Mouse (Mus musculus) layer of hippocampus, adult 9-11 months (tissue): ENCODE measurements around the gene Olfr93.
"Not testable (repeated sequence)": the region's sequence is repeated elsewhere in the genome, so short reads cannot be mapped to it uniquely, and the experiment has no call there.

ENCODE experiments used
- DNase-seq: peaks from one replicate; pipeline ENCODE4 v3.0.0; 2022

Olfr93 gene

DNA sequence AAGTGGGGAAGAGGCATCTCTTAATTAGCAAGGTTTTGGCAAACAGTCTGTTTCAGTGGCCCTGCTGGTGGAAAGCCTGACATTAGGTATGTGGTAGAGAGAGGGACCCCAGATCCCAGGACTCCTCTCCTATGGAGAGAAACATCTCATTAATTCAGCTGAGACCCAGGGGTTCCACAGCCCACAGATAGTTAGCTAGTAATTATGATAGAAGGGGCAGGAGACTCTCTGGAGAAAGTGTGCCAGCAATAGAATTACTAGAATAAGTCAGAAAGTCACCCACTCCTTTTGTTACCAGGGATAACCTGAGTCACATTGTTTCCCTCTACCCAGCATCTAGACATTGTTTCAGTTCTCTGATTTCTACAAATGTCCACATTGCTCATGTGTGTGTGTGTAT lies at the start of gene Olfr93:
TSS of gene Olfr93 (minus strand) at position 101 of the 400 bp plus-strand sequence.
- no peak for DNase-seq

DNA sequence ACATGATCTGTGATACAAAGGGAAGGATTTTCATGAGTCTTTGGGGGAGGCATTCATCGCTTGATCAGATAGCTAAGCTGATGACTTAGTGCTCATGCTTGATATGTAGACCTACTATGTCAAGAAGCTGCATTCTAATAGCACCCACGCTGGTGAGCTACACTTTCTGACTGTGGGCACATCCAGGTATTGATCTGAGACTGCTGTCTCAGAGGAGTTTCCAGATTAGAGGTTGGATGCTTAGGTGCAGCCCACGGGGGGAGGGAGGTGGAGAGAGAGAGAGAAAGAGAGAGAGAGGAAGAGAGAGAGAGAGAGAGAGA lies 42.6 kb upstream of the Olfr93 start:
- DNase-seq, result no peak

DNA sequence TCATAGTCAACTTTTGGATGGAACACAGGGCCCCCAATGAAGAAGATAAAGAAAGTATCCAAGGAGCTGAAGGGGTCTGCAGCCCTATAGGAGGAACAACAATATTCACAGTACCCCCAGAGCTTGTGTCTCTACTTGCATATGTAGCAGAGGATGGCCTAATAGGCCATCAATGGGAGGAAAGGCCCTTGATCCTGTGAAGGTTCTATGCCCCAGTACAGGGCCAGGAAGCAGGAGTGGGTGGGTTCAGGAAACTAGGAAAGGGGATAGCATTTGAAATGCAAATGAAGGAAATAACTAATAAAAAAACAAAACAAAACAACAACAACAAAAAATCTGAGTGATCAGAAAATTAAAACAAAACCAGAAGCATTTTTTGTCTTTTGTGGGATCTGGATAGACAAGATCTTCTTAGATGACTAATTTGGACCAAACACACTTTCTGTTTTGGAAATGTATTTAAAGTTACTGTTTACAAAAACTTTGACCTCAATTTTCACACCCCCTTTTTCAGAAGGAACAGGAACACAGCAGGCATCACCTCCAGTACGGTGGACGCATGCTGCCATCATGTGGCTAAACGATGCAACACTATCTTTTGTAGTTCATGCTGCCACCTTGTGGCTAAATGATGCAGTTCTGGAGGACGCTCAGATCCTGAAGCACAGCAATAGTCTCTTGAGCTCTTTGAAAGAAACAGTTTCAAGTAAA lies 42.1 kb upstream of the Olfr93 start:
- DNase-seq, result peak; percentile 64

DNA sequence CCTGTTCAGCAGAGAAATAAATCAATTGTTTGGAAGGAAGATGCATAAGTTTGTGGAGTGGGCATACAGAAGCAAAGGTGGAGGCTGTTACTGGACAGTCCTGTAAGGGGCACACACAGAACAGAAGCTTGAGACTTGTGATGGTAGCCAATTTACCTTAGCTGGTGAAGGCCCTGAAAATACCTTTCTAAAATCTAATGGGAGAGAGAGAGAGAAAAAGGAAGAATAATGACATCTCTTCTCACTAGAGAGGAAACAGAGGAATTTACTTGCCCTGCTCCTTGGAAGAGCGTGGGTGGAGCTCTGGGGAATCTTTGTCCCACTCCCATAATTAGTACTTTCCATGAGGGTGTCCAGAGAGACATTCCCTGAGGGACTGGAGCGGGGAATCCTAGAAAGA lies 39.6 kb upstream of the Olfr93 start, which contains the start of gene Olfr94:
TSS of gene Olfr94 (minus strand) at position 101 of the 400 bp plus-strand sequence.
- no peak for DNase-seq

DNA sequence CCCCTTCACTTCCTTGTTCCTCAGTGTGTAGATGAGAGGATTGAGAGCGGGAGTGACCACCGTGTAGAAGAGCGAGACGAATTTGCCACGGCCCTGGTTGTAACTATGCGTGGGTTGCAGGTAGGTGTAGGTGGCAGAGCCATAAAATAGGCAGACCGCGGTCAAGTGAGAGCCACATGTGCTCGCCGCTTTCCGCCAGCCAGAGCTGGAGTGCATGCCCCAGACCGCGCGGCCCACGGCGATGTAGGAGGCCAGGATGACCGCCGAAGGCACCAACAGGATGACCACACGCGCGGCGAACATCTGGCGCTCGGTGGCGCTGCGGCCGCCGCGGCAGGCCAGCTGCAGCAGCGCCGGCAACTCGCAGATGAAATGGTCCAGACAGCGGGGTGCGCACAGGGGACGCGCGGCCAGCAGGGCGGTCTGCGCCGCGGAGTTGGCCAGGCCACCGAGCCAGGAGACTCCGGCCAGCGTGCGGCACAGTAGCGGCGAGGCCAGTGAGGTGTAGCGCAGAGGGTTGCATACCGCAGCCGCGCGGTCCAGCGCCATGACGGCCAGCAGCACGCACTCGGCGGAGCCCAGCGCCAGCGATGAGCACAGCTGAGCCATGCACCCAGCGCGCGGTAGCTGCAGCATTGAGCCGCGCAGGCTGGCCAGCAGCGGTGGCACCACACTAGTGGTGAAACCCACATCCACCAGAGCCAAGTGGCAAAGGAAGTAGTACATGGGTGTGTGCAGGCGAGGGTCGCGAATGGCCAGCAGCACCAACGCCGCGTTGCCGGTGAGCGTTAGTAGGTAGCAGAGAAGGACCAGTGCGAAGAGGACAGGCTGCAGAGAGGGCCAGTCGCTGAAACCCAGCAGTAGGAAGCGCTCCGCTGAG lies 35.8 kb upstream of the Olfr93 start:
- no peak for DNase-seq

DNA sequence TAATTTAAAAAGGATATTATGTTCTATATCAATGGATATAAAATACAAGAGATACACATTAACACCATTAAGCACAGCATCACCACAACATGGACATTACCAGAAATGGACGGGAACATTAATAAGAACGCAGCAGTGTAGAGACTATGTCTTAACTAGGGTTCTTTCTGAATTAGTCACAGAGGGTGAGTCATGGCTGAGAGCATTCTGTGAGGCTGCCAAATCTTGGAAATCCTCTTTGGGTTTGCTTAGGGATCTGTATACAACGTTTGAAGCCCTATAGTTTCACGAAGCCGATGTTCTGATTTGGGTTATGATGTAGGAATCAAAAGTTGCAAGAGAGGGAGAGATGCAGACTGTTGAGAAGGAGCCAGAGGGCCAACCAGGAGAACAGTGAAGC lies 33.5 kb upstream of the Olfr93 start:
- no peak for DNase-seq

DNA sequence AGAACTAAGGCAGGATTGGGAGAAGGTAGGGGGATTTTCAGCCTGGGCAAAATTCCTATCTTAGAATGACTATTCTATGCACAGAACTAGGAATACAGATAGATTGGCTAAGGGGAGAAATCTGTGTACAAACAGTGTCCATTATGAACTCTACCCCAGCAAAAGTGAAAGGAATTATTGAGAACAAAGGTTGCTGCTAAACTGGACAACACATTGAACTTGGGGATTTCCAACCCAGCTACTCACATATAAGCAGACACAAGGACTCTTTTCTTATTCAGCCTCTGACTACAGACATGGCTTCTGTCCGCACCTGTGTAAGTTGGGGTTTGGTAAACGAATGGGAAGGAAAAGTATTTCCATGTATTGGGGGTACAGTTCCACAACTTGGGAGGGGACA lies 32.4 kb upstream of the Olfr93 start, which contains the start of gene Ubd:
TSS of gene Ubd (plus strand) at position 237 of the 400 bp plus-strand sequence.
- DNase-seq, result no peak

DNA sequence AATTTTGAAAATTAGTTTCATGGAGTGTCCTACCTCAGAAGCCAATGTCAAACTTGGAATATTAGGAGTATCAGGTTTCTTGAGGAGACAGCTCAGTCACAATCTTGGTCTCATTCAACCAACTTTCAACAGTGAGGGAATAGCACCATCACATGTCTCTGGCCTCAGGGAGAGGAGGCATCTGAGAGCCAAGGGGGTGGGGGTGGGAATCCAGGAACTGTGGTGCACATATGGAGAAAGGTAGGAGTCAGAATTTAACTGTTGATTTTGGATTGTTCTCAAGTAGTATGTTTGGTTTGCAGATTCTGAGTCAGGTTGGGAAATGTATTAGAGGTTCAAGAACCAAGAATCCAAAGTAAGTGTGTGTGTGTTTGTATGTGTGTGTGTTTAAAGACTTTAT lies 31.7 kb upstream of the Olfr93 start:
- no peak for DNase-seq

DNA sequence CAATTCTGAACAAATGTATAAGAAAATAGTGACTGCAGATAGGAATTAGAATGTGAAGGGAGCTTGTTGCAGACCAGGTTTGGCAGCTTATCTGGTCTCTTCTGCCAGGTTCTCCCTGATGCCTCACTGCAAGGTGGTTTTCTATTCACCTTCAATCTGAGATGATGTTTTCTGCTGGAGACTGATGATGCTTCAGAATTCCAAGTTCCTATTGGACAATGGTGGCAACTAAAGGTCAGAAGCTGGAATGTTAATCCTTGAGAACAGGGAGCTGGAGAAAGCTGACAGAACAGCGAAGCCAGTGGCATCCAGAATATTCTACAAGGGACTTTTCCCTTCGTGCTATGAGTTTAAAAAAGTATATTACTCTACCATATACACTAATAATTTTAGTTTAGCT lies 29.4 kb upstream of the Olfr93 start:
- DNase-seq, result no peak

DNA sequence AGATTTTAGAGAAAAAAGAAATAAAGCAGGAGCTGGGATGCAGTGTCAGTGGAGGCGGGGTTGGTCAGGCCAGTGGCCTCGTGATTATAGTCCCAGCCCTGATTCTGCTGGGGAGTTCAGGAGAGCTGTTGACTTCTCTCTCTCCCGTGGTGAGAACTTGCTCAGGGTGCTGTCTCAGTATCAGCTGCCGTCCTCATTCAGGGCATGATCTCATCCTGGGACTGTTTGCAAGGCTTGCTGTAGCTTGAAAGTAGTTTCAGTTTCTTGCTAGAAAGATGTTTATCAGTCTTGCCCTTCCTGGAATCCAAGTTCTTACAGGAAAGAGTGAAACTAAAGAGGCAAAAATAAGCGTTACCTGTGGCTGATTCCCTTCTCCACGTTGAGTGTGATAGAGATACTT lies 24.2 kb upstream of the Olfr93 start:
- no peak for DNase-seq

DNA sequence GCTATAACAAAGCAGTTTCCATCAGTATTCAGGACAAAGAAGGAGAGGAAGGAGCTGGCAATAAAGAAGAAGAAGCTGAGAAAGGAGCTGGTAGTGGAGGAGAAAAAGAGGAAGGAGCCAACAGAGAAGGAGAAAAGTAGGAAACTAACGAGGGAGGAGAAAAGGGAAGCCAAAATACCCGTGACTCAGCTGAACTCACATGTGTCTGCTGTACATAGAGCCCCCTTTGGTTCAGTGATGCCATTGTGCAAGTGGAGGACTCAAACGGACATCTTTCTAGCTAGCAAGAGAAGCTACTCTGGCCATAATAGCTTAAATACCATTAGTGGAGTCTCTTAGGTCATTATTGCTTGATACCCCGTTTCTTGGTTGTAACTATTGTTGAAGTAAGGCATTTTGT lies 29.9 kb downstream of the Olfr93 start:
- not testable (repeated sequence) for DNase-seq

DNA sequence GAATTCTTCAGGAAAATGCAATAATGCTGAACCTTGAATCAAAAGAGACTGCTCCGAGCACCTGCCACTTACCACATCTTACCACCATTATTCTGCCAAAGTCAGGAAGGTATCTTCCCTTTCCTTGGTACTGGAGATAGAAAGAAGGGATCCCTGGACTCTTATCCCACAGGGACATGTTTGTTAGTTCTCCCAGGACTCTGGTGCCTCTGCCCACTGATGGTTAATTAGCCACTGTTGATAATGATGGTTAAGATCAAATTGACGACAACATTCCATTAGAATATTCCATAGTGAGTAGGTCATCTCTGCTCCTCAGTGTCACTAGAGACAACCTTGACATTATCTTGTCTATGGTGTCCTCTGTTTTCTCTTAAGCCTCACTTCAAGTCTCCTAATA lies 41.3 kb downstream of the Olfr93 start, which contains the start of gene Olfr92:
TSS of gene Olfr92 (minus strand) at position 101 of the 400 bp plus-strand sequence.
- DNase-seq, result no peak

DNA sequence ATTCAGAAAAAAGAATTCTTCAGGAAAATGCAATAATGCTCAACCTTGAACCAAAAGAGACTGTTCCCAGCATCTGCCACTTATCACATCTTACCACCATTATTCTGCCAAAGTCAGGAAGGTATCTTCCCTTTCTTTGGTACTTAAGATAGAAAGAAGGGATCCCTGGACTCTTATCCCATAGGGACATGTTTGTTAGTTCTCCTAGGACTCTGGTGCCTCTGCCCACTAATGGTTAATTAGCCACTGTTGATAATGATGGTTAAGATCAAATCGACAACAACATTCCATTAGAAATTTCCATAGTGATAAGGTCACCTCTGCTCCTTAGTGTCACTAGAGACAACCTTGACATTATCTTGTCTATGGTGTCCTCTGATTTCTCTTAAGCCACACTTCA lies 63.1 kb downstream of the Olfr93 start, which contains the start of gene Olfr91:
TSS of gene Olfr91 (minus strand) at position 101 of the 400 bp plus-strand sequence.
- no peak for DNase-seq

DNA sequence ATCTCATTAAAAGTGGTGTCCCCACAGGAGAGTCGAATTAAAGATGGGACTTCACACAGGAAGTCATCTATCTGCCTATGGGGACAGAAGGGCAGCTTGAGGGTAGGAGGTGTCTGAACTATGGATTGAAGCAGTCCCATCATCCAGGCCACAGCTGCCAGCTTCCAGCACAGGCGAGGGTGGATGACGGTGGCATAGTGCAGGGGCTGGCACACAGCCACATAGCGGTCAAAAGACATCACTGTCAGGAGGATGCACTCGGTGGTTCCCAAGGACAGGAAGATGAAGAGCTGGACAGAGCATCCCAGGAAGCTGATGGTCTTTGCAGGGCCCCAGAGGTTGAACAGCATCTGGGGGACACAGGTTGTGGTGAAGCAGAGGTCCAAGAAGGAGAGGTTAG lies 68.0 kb downstream of the Olfr93 start:
- DNase-seq, result no peak

DNA sequence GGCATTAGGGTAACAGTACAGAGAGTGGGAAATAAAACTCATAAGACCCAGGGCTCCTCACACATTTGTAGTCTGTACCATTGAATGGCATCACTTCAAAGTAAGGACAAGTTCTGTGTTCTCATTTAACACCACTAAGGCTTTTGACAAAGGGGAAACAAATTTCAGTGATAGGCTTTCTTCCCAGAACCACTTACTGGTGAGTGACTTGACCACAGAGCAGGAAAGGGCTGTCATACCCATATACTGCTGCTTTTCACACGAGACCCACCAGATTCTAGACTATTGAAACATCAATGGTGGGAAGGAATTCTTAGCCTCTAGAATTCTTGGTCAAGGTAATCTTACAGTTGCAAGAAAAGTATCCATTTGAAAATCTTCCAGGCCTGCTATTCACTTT lies 69.1 kb downstream of the Olfr93 start:
- DNase-seq, result no peak
